Mouse (Mus musculus) limb, embryonic 11.5 days (tissue): Measurements from ENCODE around the gene Tmem150b. TPM values are rescaled to one million over a fixed set of nuclear protein-coding genes. Genes with fewer than 3 reads are reported as not detected.

ENCODE experiments used
- ATAC-seq: fragments of 200-750 bp; cut with Nextera tagmentation; 2 replicates; pipeline ENCODE4 v1.8.0; 2017; ENCODE audit warnings: low read depth; ENCODE audit not compliant: insufficient number of reproducible peaks, low FRiP score, low TSS enrichment
- DNase-seq: peaks from one replicate; pipeline ENCODE4 v3.0.0-alpha.2; 2015; ENCODE audit warnings: low spot score
- H3K27ac ChIP-seq: fragments of 300-500 bp; sonication (generic); replicated peaks from 2 replicates; pipeline ENCODE4 v1.5.1; 2014; ENCODE audit warnings: low read depth, mild to moderate bottlenecking, low read length
- H3K27me3 ChIP-seq: fragments of 300-500 bp; sonication (generic); 2 replicates; pipeline ENCODE4 v1.6.1; 2014; ENCODE audit warnings: mild to moderate bottlenecking, low read length, mixed read lengths; ENCODE audit not compliant: control insufficient read depth, insufficient read depth
- H3K36me3 ChIP-seq: fragments of 300-500 bp; sonication (generic); 2 replicates; pipeline ENCODE4 v1.6.1; 2014; ENCODE audit warnings: mild to moderate bottlenecking, low read length, moderate library complexity, mixed read lengths; ENCODE audit not compliant: control insufficient read depth, insufficient read depth
- H3K4me1 ChIP-seq: fragments of 300-500 bp; sonication (generic); 2 replicates; pipeline ENCODE4 v1.6.1; 2014; ENCODE audit warnings: low read length, mixed read lengths; ENCODE audit not compliant: control insufficient read depth, insufficient read depth
- H3K4me2 ChIP-seq: fragments of 300-500 bp; sonication (generic); 2 replicates; pipeline ENCODE4 v1.6.1; 2014; ENCODE audit warnings: low read depth, mild to moderate bottlenecking, moderate library complexity; ENCODE audit not compliant: severe bottlenecking
- H3K4me3 ChIP-seq: fragments of 300-500 bp; sonication (generic); 2 replicates; pipeline ENCODE4 v1.5.1; 2014; ENCODE audit warnings: low read depth, low read length
- H3K9ac ChIP-seq: fragments of 300-500 bp; sonication (generic); 2 replicates; pipeline ENCODE4 v1.6.1; 2014; ENCODE audit warnings: mild to moderate bottlenecking, low read length
- H3K9me3 ChIP-seq: fragments of 300-500 bp; sonication (generic); 2 replicates; pipeline ENCODE4 v1.6.1; 2016; ENCODE audit warnings: low read length; ENCODE audit not compliant: control insufficient read depth
- WGBS: fragments of 180-500 bp; shearing (Covaris S2); extraction: QIAGEN DNeasy Blood & Tissue Kit; methylation state at CpG from one replicate; pipeline ENCODE4 v1.1.7; 2014; 5-methylcytosine and 5-hydroxymethylcytosine counted together
- polyA plus RNA-seq: library from polyadenylated mRNA; unstranded; fragments of >200 nt; fragmentation: Nextera tagmentation; extraction: Ambion mirVana; gene quantifications from 2 replicates; pipeline ENCODE4 v1.2.1, GENCODE M21; 2014

Tmem150b gene
- polyA plus RNA-seq, 1 experiment from 2014 or later = 0.19 TPM

DNA sequence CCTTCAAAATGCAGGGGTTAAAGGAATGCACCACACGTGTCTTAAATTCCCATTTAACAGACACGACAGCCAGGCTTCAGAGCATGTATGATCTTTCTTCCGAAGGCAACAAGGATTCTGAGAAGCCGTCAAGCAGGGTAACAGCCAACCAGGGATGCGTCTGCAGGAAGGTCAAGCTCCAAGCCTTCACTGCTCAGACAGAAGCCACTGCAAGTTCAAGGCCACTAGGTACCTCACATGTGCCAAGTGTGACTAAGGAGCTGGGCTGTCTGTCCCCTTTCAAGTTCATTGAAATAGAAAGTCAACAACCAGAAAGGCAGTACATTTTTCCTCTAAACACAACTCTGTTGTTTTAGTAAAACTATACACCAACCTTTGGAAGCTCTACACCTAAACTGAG lies 58.2 kb downstream of the Tmem150b start:
- H3K9me3 ChIP-seq = no peaks in the 10 kb centered on the region
- DNase-seq (no peak), ATAC-seq (no peak)
- H3K4me3 ChIP-seq = no peak overlapping the region
- peaks cover 10% of the 10 kb centered on the region for H3K36me3 ChIP-seq
- no peaks in the 10 kb centered on the region for H3K4me1 ChIP-seq
- H3K27ac ChIP-seq = no peak overlapping the region
- no peak overlapping the region for H3K9ac ChIP-seq
- no peak overlapping the region for H3K4me2 ChIP-seq
- 95% methylated on average over 5 of the region's 5 CpGs for WGBS
- no peaks in the 10 kb centered on the region for H3K27me3 ChIP-seq

DNA sequence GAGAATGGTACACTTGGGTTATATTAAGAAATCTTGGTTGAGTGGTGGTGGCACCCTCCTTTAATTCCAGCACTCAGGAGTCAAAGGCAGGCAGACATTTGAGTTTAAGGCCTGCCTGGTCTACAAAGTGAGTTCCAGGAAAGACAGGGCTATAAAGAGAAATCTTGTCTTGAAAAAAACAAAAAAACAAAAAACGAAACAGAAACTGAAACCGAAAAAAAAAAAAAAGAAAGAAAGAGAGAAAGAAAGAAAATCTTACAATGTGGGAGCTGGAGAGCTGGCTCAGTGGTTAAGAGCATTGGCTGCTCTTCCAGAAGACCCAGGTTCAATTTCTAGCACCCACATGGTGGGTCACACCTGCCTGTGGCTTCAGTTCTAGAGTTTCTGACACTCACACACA lies 61.3 kb downstream of the Tmem150b start:
- Histone ChIP-seq H3K4me1 (no peaks in the 10 kb centered on the region), H3K9ac (no peak overlapping the region), H3K9me3 (no peaks in the 10 kb centered on the region), H3K27me3 (no peaks in the 10 kb centered on the region), H3K4me3 (no peak overlapping the region), H3K4me2 (no peak overlapping the region), H3K36me3 (peaks cover 6% of the 10 kb centered on the region), H3K27ac (no peak overlapping the region)
- no peak for ATAC-seq
- WGBS = 84% methylated on average over 2 of the region's 2 CpGs
- DNase-seq = no peak

- no peaks in the 10 kb centered on the region for H3K9me3 ChIP-seq
- peaks cover 6% of the 10 kb centered on the region for H3K36me3 ChIP-seq
- DNase-seq = no peak
- no peak overlapping the region for H3K27ac ChIP-seq
- no peak for ATAC-seq
- H3K27me3 ChIP-seq = no peaks in the 10 kb centered on the region
- no peak overlapping the region for H3K4me2 ChIP-seq
- no peak overlapping the region for H3K4me3 ChIP-seq
- H3K4me1 ChIP-seq = no peaks in the 10 kb centered on the region
- no peak overlapping the region for H3K9ac ChIP-seq
- WGBS = 73% methylated on average over 8 of the region's 8 CpGs
These were observed 61.9 kb downstream of the Tmem150b start for GRCm38 (mm10) chr7:4663179-4663578.

DNA sequence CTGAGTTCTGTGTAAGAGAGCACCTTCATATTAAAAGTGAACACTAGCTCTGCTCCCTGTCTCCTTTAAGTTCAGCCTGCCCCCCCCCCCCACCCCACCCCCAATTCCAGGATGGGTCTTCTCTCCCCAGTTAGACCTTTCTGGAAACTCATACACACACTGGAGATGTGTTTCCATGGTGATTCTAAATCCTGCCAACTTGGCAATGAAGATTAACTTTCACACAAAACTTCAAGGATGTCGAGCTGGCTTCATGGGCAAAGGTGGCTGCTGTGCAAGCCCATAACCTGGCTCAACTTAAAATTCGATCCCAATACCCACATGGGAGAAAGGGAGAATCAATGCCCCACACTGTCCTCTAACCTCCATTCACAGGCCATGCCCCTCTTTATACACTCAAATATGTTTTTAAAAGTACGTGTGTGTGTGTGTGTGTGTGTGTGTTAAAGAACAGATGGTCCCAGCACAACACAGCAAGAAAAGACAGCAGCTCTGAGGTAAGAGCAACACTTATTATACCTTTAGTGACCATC lies 65.1 kb downstream of the Tmem150b start:
- Histone ChIP-seq H3K4me3 (peak overlapping the region; percentile 78; the same call in 1 of the 2 replicates), H3K9me3 (no peaks in the 10 kb centered on the region), H3K27ac (peak overlapping the region; percentile 86; the same call in 1 of the 2 replicates), H3K27me3 (no peaks in the 10 kb centered on the region), H3K4me2 (peak overlapping the region; percentile 88), H3K36me3 (no peaks in the 10 kb centered on the region; the same call in 1 of the 2 replicates), H3K9ac (no peak overlapping the region; the same call in 1 of the 2 replicates), H3K4me1 (peaks cover 11% of the 10 kb centered on the region)
- 74% methylated on average over 3 of the region's 3 CpGs for WGBS
- ATAC-seq (no peak), DNase-seq (no peak)

- peak within 1 kb of the TSS; percentile 78 for H3K4me3 ChIP-seq
- under 1% methylated on average over 54 of the region's 54 CpGs for WGBS
- ATAC-seq (peak; percentile 96), DNase-seq (peak; percentile 95)
- H3K9me3 ChIP-seq = no peaks in the 10 kb centered on the region
- H3K27ac ChIP-seq = peak within 1 kb of the TSS; percentile 86
- H3K9ac ChIP-seq = peak within 1 kb of the TSS; percentile 87
- no peaks in the 10 kb centered on the region; the same call in 1 of the 2 replicates for H3K36me3 ChIP-seq
- H3K27me3 ChIP-seq = no peaks in the 10 kb centered on the region
- peaks cover 11% of the 10 kb centered on the region for H3K4me1 ChIP-seq
- peak within 1 kb of the TSS; percentile 88 for H3K4me2 ChIP-seq
These were observed 66.0 kb downstream of the Tmem150b start, which contains the start of gene Ppp6r1 for GRCm38 (mm10) chr7:4658912-4659551. Gene Ppp6r1, minus strand, starts transcription at chr7:4659019.

- no peaks in the 10 kb centered on the region for H3K27me3 ChIP-seq
- no peaks in the 10 kb centered on the region for H3K9me3 ChIP-seq
- peaks cover 11% of the 10 kb centered on the region for H3K4me1 ChIP-seq
- peak overlapping the region; percentile 86 for H3K27ac ChIP-seq
- no peaks in the 10 kb centered on the region; the same call in 1 of the 2 replicates for H3K36me3 ChIP-seq
- peak overlapping the region; percentile 78 for H3K4me3 ChIP-seq
- WGBS = under 1% methylated on average over 73 of the region's 78 CpGs
- peak overlapping the region; percentile 88 for H3K4me2 ChIP-seq
- H3K9ac ChIP-seq = peak overlapping the region; percentile 87
- no peak for DNase-seq
- ATAC-seq = peak; percentile 73
These were observed 66.7 kb downstream of the Tmem150b start for GRCm38 (mm10) chr7:4658128-4658907.

GRCm38 (mm10) chr7:4657521-4658127 lies 67.4 kb downstream of the Tmem150b start:
- H3K27ac ChIP-seq = no peak overlapping the region
- DNase-seq (no peak), ATAC-seq (no peak)
- peak overlapping the region; percentile 87 for H3K9ac ChIP-seq
- H3K4me3 ChIP-seq = peak overlapping the region; percentile 78
- H3K9me3 ChIP-seq = no peaks in the 10 kb centered on the region
- H3K4me1 ChIP-seq = peaks cover 11% of the 10 kb centered on the region
- 54% methylated on average over 9 of the region's 9 CpGs for whole genome bisulfite sequencing
- H3K27me3 ChIP-seq = no peaks in the 10 kb centered on the region
- H3K36me3 ChIP-seq = no peaks in the 10 kb centered on the region; the same call in 1 of the 2 replicates
- H3K4me2 ChIP-seq = peak overlapping the region; percentile 88
